Mouse (Mus musculus) cerebellum, adult 8-10 months (tissue): ENCODE data around the gene Hnf1a.
"Not testable (repeated sequence)": the region's sequence is repeated elsewhere in the genome, so short reads cannot be mapped to it uniquely, and the experiment has no call there.

Experiments
- DNase-seq: peaks from one replicate; pipeline ENCODE4 v3.0.0; 2022

Gene Hnf1a

GRCm38 (mm10) chr5:114941138-114941537 is 29.8 kb downstream of the Hnf1a start:
- not testable (repeated sequence) for DNase-seq

- DNase-seq: no peak
These were observed 35.1 kb downstream of the Hnf1a start for GRCm38 (mm10) chr5:114935838-114936237.

- no peak for DNase-seq
These were observed 37.7 kb downstream of the Hnf1a start for GRCm38 (mm10) chr5:114933206-114933605.

GRCm38 (mm10) chr5:114931626-114932025 is 39.3 kb downstream of the Hnf1a start:
- no peak for DNase-seq

- no peak for DNase-seq
These were observed 44.1 kb downstream of the Hnf1a start for GRCm38 (mm10) chr5:114926753-114927152.

GRCm38 (mm10) chr5:114926153-114926684 is 44.7 kb downstream of the Hnf1a start:
- DNase-seq: no peak

DNA sequence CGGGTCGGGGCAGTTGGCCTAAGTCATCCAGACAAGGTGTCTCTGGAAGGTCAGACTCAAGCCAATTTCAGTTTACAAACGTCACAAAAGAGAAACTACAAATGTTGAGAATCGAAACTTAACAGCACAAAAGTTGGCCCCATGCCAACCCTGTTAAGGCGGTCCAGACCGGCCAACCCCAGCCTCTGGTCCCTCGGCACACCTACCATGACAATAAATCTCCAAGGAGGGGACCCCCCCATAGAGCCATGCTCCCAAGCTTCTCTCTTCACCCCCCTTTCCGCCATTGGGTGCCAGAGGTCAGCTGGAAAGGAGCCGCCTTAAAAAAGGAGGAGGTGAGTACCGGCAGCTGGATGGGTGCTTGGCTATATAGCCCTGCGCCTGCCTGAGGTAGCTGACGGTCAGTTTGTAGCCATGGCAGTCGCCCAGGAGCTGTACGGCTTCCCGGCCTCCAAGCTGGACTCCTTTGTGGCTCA is 47.9 kb downstream of the Hnf1a start, which contains the start of gene Oasl1:
Gene Oasl1, plus strand, starts transcription at position 243 of the 476 bp plus-strand sequence.
- no peak for DNase-seq

- no peak for DNase-seq
These were observed 48.5 kb downstream of the Hnf1a start for GRCm38 (mm10) chr5:114922366-114922731.

GRCm38 (mm10) chr5:114921551-114922365 is 49.1 kb downstream of the Hnf1a start:
- no peak for DNase-seq

- not testable (repeated sequence) for DNase-seq
These were observed 53.5 kb downstream of the Hnf1a start for GRCm38 (mm10) chr5:114917357-114917756.

- no peak for DNase-seq
These were observed 54.1 kb downstream of the Hnf1a start for GRCm38 (mm10) chr5:114916777-114917176.

DNA sequence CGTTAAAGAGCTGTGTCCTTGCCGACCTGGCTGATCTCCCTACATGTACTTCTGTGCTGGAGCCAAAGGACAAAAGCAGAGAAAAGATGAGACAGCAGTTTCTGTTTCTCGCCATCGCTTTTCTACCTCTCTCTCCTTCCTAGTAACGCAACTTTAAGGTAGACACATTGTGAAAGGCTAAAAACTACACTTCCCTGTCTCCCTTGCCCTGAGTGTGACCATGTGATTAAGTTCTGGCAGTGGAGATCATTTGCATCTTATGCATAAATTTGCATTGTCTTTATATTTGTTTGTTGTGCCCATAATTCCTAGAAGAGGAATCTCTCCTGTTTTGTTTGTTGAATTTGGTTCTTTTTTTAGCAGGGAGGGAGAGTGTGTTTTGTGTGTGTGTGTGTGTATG is 55.0 kb downstream of the Hnf1a start:
- no peak for DNase-seq

- DNase-seq: no peak
These were observed 56.0 kb downstream of the Hnf1a start for GRCm38 (mm10) chr5:114914855-114915254.

DNA sequence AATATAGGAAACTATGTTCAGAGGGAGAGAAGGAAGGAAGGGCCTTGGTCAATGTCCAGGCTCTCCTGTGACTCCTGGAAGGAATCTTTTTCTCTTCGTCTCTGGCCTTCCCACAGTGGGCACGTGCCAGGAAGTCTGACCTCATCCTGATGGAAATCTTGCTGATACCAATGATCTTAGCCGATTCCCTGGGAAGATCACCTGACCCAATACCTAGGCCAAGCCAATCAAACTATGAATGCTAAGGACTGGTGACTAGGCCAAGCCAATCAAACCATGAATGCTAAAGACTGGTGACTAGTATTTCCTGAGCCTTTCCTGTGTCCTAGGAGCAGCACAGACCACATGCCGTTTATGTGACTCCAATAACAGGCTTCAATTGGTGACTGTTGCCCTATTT is 57.2 kb downstream of the Hnf1a start:
- DNase-seq: no peak

GRCm38 (mm10) chr5:114908598-114909305 is 62.1 kb downstream of the Hnf1a start:
- no peak for DNase-seq

GRCm38 (mm10) chr5:114902413-114902812 is 68.5 kb downstream of the Hnf1a start:
- DNase-seq: no peak
